Mouse (Mus musculus): ENCODE results near the gene Nmt1. TPM values are rescaled to one million over a fixed set of nuclear protein-coding genes. Genes with fewer than 3 reads are reported as not detected.
A peak's percentile ranks its signal among the peaks of the same experiment; 100 is the strongest.

The Nmt1 gene
- polyA plus RNA-seq, 2 experiments = 22.3 to 44.3 TPM

DNA sequence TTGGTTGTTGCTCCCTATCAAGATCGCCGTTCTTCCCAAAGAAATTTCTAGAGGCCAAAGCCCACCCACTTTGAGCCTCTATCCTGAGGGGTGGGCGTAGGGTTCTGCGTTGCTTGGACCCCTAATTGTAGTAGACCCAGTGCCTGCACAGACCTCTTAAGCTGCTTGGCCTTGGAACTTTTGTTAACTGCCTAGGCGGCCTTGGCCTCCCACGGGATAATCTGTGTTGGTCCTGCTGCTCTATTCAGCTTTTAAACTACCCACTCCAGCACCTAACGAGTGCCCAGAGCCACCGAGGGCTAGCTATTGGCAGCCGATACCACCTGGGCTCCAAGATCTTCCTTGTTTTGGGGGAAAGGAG lies 84.5 kb downstream of the Nmt1 start:
- TF ChIP-seq EP300 (IDR thresholded peaks at IDR 0.05; ENCODE audit: low read depth) = no peak
- TF ChIP-seq CTCF (IDR thresholded peaks at IDR 0.05; ENCODE audit: low read depth) = no peak
- no peak overlapping the region for H3K9ac ChIP-seq (replicated peaks)
- DNase-seq (ENCODE audit: low read depth in 3 of 3, low spot score in 3 of 3) (no peak), ATAC-seq (ENCODE audit: insufficient read depth) (no peak)
- H3K9me3 ChIP-seq (ENCODE audit: control insufficient read depth, low read length) = no peaks in the 10 kb centered on the region
- 35% methylated on average over 9 of the region's 9 CpGs for WGBS (ENCODE audit: insufficient replicate concordance)
- peaks cover 1% of the 10 kb centered on the region for H3K36me3 ChIP-seq (replicated peaks; ENCODE audit: control insufficient read depth, insufficient read depth, low read depth)
- H3K4me2 ChIP-seq (ENCODE audit: low read depth) = peak overlapping the region; percentile 45
- H3K4me1 ChIP-seq (replicated peaks; ENCODE audit: control insufficient read depth in 2 of 2, insufficient read depth in 2 of 2, low read length in 1 of 2) = peaks cover 9 to 21% of the 10 kb centered on the region in 2 experiments
- H3K27me3 ChIP-seq (ENCODE audit: control insufficient read depth, insufficient read depth, low read length) = no peaks in the 10 kb centered on the region; the same call in 1 of the 2 replicates
- peak overlapping the region in 1 of 2 experiments; percentile 1; a peak in 1 of 4 replicates for H3K4me3 ChIP-seq (ENCODE audit: insufficient read depth in 1 of 2, low read depth in 2 of 2, low read length in 2 of 2)
- H3K27ac ChIP-seq = no peak overlapping the region

DNA sequence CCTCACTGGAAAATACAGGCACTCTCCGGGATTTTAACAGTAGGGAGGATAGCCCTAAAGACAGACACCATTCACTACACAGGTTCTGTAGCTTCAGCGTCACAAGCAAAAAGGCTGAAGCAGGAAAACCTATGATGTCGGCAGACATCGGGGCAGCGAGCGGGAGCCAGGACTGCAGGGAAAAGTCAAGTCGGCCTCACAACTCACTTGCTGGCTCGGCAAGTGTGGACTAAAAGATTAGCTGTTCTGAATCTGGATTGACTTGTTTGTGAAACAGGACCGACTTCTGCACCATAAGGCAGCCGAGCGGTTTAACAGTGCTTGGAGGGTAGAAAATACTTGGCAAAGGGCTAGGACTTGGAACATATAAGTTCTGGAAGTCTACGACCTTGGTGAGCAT lies 85.0 kb downstream of the Nmt1 start:
- Histone ChIP-seq H3K9ac (replicated peaks) (no peak overlapping the region), H3K9me3 (ENCODE audit: control insufficient read depth, low read length) (no peaks in the 10 kb centered on the region), H3K36me3 (replicated peaks; ENCODE audit: control insufficient read depth, insufficient read depth, low read depth) (no peaks in the 10 kb centered on the region; the same call in 1 of the 2 replicates), H3K4me1 (replicated peaks; ENCODE audit: control insufficient read depth in 2 of 2, insufficient read depth in 2 of 2, low read length in 1 of 2) (peaks cover 11 to 21% of the 10 kb centered on the region in 2 experiments), H3K27me3 (ENCODE audit: control insufficient read depth, insufficient read depth, low read length) (no peaks in the 10 kb centered on the region; the same call in 1 of the 2 replicates), H3K27ac (no peak overlapping the region), H3K4me2 (ENCODE audit: low read depth) (0 out of 2 replicates have a peak overlapping the region, but pooled peaks have one; percentile 1), H3K4me3 (ENCODE audit: insufficient read depth in 1 of 2, low read depth in 2 of 2, low read length in 2 of 2) (no peak overlapping the region)
- TF ChIP-seq CTCF (IDR thresholded peaks at IDR 0.05; ENCODE audit: low read depth) (no peak), EP300 (IDR thresholded peaks at IDR 0.05; ENCODE audit: low read depth) (no peak)
- WGBS (ENCODE audit: insufficient replicate concordance) = 67% methylated on average over 12 of the region's 12 CpGs
- DNase-seq (ENCODE audit: low read depth in 3 of 3, low spot score in 3 of 3) (no peak), ATAC-seq (ENCODE audit: insufficient read depth) (no peak)

DNA sequence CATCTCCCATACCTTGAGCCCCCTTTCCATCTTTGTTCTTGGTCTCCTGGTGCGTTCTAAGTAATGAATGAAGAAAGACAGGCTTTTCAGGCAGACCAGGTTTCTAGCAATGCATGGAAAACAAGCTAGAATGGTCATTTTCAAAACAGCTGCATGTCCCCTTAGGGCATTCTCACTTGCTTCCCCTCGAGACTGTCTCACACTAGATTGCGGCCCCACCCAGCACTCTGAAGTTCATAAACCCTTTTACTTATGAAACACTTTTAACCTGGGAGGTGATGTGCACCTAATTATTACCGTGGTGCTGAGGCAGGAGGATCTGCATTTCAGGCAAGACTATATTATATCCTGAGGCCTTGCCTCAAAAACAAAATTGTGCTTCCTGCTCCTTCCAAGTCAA lies 85.8 kb downstream of the Nmt1 start:
- ATAC-seq (ENCODE audit: insufficient read depth) = no peak
- DNase-seq (ENCODE audit: low read depth in 3 of 3, low spot score in 3 of 3) = no peak
- Histone ChIP-seq H3K4me1 (replicated peaks; ENCODE audit: control insufficient read depth in 2 of 2, insufficient read depth in 2 of 2, low read length in 1 of 2) (peaks cover 17 to 24% of the 10 kb centered on the region in 2 experiments), H3K27ac (no peak overlapping the region), H3K4me3 (ENCODE audit: insufficient read depth in 1 of 2, low read depth in 2 of 2, low read length in 2 of 2) (no peak overlapping the region), H3K27me3 (ENCODE audit: control insufficient read depth, insufficient read depth, low read length) (no peaks in the 10 kb centered on the region; the same call in 1 of the 2 replicates), H3K36me3 (replicated peaks; ENCODE audit: control insufficient read depth, insufficient read depth, low read depth) (no peaks in the 10 kb centered on the region), H3K9ac (replicated peaks) (no peak overlapping the region), H3K4me2 (ENCODE audit: low read depth) (peak overlapping the region; percentile 65), H3K9me3 (ENCODE audit: control insufficient read depth, low read length) (no peaks in the 10 kb centered on the region)
- WGBS (ENCODE audit: insufficient replicate concordance) = 77% methylated on average over 4 of the region's 4 CpGs
- TF ChIP-seq EP300 (IDR thresholded peaks at IDR 0.05; ENCODE audit: low read depth) (no peak), CTCF (IDR thresholded peaks at IDR 0.05; ENCODE audit: low read depth) (no peak)

DNA sequence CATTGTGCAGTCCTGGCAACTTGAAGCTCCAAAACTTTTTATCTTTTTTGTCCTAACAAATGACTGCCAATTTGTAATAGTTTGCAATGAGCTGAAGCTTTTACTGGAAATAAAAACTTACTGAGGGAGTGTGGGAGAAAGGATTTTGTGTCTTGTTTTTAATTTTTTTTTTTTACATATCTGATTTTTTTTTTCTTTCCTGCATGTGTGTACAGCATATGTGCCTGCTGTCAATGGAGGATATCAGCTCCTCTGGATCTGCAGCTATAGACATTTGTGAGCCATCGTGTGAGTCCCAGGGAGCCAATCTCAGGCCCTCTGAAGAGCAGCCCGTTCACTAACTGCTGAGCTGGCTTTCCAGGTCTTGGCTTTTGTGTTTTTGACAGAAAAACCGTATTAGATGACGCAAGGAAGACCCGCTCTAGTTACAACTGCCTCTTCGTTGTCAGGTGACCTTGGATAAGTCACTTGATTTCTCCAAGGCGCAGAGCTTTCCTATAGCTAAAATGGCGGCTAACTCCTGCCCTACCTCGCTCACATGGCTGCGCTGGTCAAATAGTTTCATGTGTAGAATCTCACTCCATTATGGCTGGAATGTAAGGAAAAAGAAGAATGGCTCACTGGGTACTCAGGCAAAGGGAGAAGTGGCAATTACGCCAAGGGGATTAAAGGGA lies 86.4 kb downstream of the Nmt1 start:
- H3K27ac ChIP-seq = peak overlapping the region; percentile 90
- peaks cover 17 to 24% of the 10 kb centered on the region in 2 experiments for H3K4me1 ChIP-seq (replicated peaks; ENCODE audit: control insufficient read depth in 2 of 2, insufficient read depth in 2 of 2, low read length in 1 of 2)
- no peaks in the 10 kb centered on the region for H3K36me3 ChIP-seq (replicated peaks; ENCODE audit: control insufficient read depth, insufficient read depth, low read depth)
- DNase-seq (ENCODE audit: low read depth in 3 of 3, low spot score in 3 of 3) = no peak
- H3K27me3 ChIP-seq (ENCODE audit: control insufficient read depth, insufficient read depth, low read length) = no peaks in the 10 kb centered on the region; the same call in 1 of the 2 replicates
- peak overlapping the region; percentile 65 to 72 for H3K4me3 ChIP-seq (ENCODE audit: insufficient read depth in 1 of 2, low read depth in 2 of 2, low read length in 2 of 2)
- no peak for ATAC-seq (ENCODE audit: insufficient read depth)
- no peak for TF ChIP-seq CTCF (IDR thresholded peaks at IDR 0.05; ENCODE audit: low read depth)
- no peak for TF ChIP-seq EP300 (IDR thresholded peaks at IDR 0.05; ENCODE audit: low read depth)
- peak overlapping the region; percentile 65 for H3K4me2 ChIP-seq (ENCODE audit: low read depth)
- WGBS (ENCODE audit: insufficient replicate concordance) = 79% methylated on average over 11 of the region's 11 CpGs
- H3K9ac ChIP-seq (replicated peaks) = peak overlapping the region; percentile 71
- no peaks in the 10 kb centered on the region for H3K9me3 ChIP-seq (ENCODE audit: control insufficient read depth, low read length)

DNA sequence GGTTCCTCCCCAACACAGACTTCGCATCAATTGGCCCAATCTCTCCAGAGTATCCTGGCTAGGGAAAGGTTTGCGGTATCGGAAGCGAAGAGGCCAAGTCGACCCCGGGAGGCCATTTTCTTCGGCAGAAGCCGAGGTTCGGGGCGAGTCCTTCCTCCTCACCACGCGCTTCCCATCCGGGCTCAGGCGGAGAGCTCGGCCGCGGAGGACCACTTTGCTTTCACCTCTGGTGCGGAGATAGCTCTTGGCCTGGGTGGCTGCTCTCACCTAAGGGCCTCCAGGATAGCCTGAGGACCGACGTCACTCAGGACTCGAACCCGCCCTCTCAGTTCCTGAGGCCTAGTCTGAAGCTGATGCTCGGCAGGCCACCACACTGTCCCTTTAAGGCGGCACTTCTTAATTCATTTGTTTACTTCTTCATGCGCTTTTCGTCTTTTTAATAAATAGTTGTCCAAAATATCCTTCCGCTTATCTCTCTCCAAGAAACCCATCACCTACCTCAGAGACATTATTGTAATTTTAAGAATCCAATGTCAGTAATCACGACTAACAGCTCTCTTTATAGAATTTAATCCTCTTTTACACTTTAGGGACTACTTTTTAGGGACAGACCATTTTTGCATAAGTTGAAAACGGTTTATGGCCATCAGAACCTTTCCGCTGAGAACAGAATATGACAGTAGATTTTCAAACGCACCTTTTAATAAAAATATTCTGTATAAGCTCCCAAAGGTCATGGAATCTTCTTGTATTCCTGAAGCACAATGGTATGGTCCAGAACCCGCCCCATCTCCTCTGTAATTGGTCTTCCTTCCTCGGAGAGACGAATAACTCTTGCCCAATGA lies 87.4 kb downstream of the Nmt1 start:
- H3K4me1 ChIP-seq (replicated peaks; ENCODE audit: control insufficient read depth in 2 of 2, insufficient read depth in 2 of 2, low read length in 1 of 2) = peaks cover 17 to 24% of the 10 kb centered on the region in 2 experiments
- TF ChIP-seq CTCF (IDR thresholded peaks at IDR 0.05; ENCODE audit: low read depth) = no peak; the same call in 1 of the 2 replicates
- peak; percentile 44; the same call in 1 of the 2 replicates for TF ChIP-seq EP300 (IDR thresholded peaks at IDR 0.05; ENCODE audit: low read depth)
- peak; percentile 74 for ATAC-seq (ENCODE audit: insufficient read depth)
- H3K4me2 ChIP-seq (ENCODE audit: low read depth) = peak overlapping the region; percentile 65
- peak overlapping the region; percentile 65 to 72 for H3K4me3 ChIP-seq (ENCODE audit: insufficient read depth in 1 of 2, low read depth in 2 of 2, low read length in 2 of 2)
- H3K9me3 ChIP-seq (ENCODE audit: control insufficient read depth, low read length) = no peaks in the 10 kb centered on the region
- peak overlapping the region; percentile 90 for H3K27ac ChIP-seq
- H3K27me3 ChIP-seq (ENCODE audit: control insufficient read depth, insufficient read depth, low read length) = no peaks in the 10 kb centered on the region; the same call in 1 of the 2 replicates
- peak overlapping the region; percentile 71 for H3K9ac ChIP-seq (replicated peaks)
- WGBS (ENCODE audit: insufficient replicate concordance) = under 1% methylated on average over 34 of the region's 34 CpGs
- no peaks in the 10 kb centered on the region for H3K36me3 ChIP-seq (replicated peaks; ENCODE audit: control insufficient read depth, insufficient read depth, low read depth)
- DNase-seq (ENCODE audit: low read depth in 3 of 3, low spot score in 3 of 3) = peak; percentile 77 to 82 (median 78)

Measured in liver, embryonic 14.5 days (tissue).